Mouse (Mus musculus) layer of hippocampus, adult 8-10 months (tissue): ENCODE measurements at regions not wholly inside any gene's neighbourhood (a gene's known extent, or its start where the extent isn't known, plus 50 kb on each side); places are given as distances from the start of the nearest gene placed in this dataset.

Experiments
- DNase-seq, 2 experiments: peaks; one replicate each; pipeline ENCODE4 v3.0.0; 2022; ENCODE audit warnings: low spot score in 2 of 2

GRCm38 (mm10) chr1:90451942-90452557 lies 150.7 kb upstream of the Cops8 start:
- DNase-seq = no peak

DNA sequence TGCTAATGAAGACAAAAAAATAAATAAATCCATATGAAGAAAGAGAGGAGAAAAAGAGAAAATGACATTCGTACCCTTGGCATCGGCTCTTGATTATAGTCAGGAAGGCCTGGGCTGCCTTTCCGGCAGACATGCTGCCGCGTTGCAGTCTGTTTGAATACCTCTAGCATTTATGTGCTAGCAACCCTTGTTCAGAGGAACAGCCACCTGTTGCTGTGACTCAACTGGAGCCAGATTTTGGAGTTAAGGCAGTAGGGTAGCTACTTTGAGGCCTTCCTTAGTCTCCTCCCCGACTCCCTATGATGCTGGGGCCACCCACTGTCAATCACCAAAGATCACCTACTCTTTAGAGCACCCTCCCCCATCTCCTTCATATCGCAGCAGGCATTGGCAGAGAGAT lies 148.5 kb upstream of the Cops8 start:
- DNase-seq = no peak

GRCm38 (mm10) chr1:90457396-90457795 lies 145.4 kb upstream of the Cops8 start:
- no peak for DNase-seq

- DNase-seq = no peak
These were observed 144.6 kb upstream of the Cops8 start for GRCm38 (mm10) chr1:90458176-90458575.

DNA sequence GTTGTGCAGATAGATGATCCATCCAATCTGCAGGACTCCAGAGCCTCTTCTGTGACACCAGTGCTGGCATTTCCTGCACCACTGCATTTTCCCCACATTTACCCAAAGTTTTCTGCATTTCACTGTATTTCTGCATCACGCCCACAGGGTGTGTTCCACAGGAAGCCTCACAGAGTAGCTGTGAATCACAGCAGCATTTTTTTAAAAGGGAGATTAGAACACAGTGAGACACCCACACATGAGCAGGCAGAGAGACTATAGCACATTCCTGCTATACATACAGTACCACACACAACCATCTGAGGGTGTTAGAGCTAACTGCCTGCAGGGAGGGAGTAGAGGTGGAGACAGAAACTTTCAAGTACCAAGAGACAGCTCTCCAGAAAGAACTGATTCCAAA lies 141.1 kb upstream of the Cops8 start:
- DNase-seq = no peak

- DNase-seq = no peak
These were observed 139.5 kb upstream of the Cops8 start for GRCm38 (mm10) chr1:90463302-90463701.

DNA sequence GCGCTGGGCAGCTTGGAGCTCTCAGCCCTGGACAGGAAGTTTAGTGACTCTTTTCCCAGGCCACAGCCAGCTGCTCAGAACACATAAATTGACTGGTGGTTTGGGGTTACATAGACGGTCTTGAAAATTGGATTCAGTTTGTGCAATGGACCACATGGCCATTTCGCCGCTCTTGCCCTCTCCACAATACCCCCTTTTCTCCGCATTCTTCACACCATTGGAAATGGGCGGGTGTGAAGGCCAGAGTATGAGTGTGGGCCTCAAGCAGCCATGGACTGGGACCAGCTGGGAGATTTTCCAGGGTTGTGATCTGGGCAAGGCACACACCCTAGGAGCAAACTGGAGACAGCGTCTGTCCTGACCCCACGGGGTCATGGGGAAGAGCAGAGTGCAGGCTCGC lies 135.1 kb upstream of the Cops8 start:
- DNase-seq = no peak

DNA sequence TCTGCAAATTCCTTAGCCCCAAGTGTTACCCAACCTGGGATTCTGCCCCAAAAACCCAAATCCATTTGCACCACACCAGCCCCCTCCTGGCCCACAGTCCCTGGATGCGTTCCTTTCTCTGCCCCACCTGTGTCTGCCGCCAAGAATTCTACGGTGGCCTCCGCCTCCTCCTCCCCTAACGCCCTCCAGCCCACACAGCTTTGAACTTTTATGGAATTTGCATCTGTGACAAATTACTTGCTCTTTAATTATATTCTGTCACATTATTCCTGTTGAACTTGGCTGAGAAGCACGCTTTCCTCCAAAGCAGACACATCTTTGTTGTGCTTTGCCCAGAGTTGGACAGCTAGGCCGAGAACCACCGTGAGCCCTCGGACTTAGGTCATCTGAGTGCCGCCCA lies 131.8 kb upstream of the Cops8 start:
- DNase-seq = no peak

- no peak for DNase-seq
These were observed 131.0 kb upstream of the Cops8 start for GRCm38 (mm10) chr1:90471806-90472205.

GRCm38 (mm10) chr1:90475060-90475813 lies 127.5 kb upstream of the Cops8 start:
- DNase-seq = no peak

DNA sequence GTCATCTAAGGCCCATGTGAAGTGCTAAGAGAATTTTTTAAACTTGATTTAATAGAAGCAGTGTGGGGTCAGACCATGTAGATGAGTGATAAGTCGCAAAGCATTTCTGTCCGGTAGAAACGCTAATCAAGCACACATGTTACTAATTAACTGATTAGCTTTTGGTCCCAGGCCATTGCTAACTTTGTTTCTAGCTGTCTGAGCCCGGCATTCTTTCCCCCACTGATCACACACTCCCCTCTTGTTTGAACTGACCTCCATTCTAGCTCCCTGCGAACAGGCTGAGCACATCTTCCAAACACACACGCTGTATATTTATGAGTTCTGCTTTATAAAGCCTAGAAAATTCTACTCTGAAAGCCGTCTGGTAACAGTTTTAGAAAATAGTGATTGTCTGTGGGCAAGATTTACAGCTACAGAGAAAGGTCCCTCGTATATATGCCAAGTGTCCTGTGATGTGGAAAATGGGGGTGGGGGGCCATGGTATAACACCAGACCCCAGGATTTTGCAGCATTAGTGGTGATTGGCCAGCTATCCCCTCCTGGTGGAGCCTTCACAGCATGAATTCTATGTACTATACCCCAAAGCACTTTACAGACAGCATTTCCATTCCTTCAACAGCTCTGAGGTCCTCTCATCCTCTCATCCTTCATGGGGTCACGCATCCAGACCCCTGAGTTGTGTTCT lies 126.1 kb upstream of the Cops8 start:
- DNase-seq = no peak

- DNase-seq = no peak
These were observed 123.9 kb upstream of the Cops8 start for GRCm38 (mm10) chr1:90478839-90479238.

GRCm38 (mm10) chr1:90481247-90481646 lies 121.5 kb upstream of the Cops8 start:
- DNase-seq = no peak

DNA sequence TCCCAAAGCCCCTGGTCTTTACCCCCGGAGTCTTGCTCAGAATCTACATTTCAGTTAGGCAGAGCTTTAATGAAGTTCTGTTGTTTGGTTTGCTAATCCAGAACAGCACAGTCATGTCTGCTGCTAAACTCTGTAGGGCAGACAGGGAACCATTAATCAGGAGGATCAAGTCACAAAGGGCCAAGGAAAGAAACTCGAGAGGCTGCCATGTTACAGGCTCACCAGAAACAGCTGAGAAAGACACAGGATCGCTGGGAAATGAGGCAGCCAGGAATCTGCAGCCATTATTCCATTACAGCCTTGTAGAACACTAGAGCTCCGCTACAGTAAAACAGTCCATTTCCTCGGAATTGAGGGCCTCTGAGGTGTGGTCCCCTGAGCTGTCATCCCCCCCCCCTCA lies 121.1 kb upstream of the Cops8 start:
- DNase-seq = no peak

GRCm38 (mm10) chr1:90486349-90486839 lies 116.4 kb upstream of the Cops8 start:
- DNase-seq = peak; percentile 49 to 65

DNA sequence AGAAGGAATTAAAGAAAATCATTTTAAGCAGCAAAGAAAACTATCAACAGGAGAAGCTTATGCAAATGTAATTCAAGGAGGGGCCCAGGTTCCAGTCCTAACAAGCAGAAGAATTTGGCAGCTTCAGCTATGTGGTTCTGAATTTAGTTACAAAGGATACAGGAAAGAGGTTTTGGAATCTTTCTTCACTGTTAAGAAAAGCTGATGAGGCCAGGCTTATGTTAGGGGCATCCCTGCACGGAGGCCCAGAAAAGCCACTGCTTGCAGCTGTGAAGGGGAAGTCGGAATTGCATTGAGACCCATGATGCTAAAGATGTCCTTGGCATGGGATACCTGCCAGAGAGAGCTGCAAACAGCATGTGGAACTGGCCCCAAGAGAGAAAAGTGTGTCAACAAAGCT lies 114.9 kb upstream of the Cops8 start:
- DNase-seq = no peak

- peak in 1 of 2 experiments; percentile 13 for DNase-seq
These were observed 113.8 kb upstream of the Cops8 start for GRCm38 (mm10) chr1:90488991-90489390.

DNA sequence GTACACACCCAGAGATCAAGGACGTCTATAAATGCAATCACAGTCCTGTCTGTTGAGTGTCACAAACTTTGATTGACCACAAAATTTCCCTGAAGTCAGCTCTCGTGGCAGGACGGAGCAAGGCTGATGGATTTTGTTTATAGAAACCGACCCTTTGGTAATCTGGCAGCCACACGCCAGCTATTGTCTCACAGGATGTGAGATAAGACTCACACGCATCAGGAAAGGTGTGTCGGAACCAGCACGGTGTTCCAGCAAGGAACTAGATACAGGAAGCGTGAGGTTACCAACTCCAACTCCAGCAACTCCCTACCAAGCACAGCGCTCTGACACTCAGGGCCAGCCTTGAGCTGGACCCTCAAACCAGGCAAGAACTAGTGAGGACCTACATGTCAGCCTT lies 112.4 kb upstream of the Cops8 start:
- no peak for DNase-seq

- no peak for DNase-seq
These were observed 109.3 kb upstream of the Cops8 start for GRCm38 (mm10) chr1:90493481-90493880.

GRCm38 (mm10) chr1:90495174-90495573 lies 107.6 kb upstream of the Cops8 start:
- DNase-seq = no peak

- no peak for DNase-seq
These were observed 105.2 kb upstream of the Cops8 start for GRCm38 (mm10) chr1:90497568-90497967.

DNA sequence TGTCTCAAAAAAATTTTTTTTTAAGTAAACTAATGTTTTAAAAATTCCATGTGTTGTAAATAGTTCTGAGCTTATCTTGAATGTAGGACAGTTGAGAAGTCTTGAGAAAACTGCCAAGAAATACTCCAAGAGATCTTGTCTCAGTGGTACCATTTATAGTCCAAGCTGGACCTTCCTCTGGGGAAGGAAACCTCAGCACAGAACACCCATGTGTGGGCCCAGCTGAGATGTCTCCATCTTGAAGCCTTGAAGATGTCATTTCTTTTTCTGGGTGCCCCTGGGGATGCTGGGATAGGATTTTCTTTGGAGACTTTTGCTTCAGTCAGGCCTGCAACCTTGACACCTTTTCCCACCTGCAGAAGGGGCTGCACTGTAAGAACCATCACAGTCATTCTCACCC lies 101.4 kb upstream of the Cops8 start:
- no peak for DNase-seq

DNA sequence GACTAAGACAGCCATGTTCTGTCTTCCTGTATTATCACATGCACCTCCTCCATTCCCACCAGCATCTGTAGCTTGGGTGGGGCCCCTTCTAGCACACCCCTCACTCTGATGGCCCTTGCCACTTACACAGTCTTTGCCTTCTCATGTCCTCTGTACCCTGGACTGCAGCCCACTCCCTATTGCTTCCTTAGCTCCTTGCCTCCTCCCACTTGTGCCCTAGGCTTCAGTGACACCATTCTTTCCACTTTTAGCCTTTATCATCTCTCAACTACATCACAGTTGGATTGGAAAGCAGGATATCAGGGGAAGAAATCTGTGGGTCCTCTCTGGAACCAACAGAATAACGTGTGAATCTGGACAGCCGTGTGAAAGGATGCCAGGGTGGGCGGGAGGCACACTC lies 100.4 kb upstream of the Cops8 start:
- no peak for DNase-seq
